Mouse (Mus musculus) lung, embryonic 15.5 days (tissue): Measurements from ENCODE around the gene Mtmr12. TPM values are rescaled to one million over a fixed set of nuclear protein-coding genes. Genes with fewer than 3 reads are reported as not detected.

ENCODE experiments used
- ATAC-seq: fragments of 200-750 bp; cut with Nextera tagmentation; 2 replicates; pipeline ENCODE4 v1.8.0; 2017; ENCODE audit warnings: moderate number of reproducible peaks, borderline replicate concordance; ENCODE audit not compliant: low FRiP score, low TSS enrichment; ENCODE audit errors: extremely low read depth
- H3K27ac ChIP-seq: fragments of 300-500 bp; sonication (generic); 2 replicates; pipeline ENCODE4 v1.5.1; 2015; ENCODE audit warnings: moderate library complexity, mild to moderate bottlenecking, inconsistent platforms
- H3K27me3 ChIP-seq: fragments of 300-500 bp; sonication (generic); 2 replicates; pipeline ENCODE4 v1.6.1; 2015; ENCODE audit warnings: inconsistent platforms
- H3K36me3 ChIP-seq: fragments of 300-500 bp; sonication (generic); 2 replicates; pipeline ENCODE4 v1.6.1; 2015; ENCODE audit warnings: inconsistent platforms
- H3K4me1 ChIP-seq: fragments of 300-500 bp; sonication (generic); 2 replicates; pipeline ENCODE4 v1.6.1; 2015; ENCODE audit warnings: inconsistent platforms
- H3K4me2 ChIP-seq: fragments of 300-500 bp; sonication (generic); 2 replicates; pipeline ENCODE4 v1.6.1; 2015; ENCODE audit warnings: inconsistent platforms, mild to moderate bottlenecking, moderate library complexity
- H3K4me3 ChIP-seq: fragments of 300-500 bp; sonication (generic); 2 replicates; pipeline ENCODE4 v1.5.1; 2015; ENCODE audit warnings: mild to moderate bottlenecking, inconsistent platforms
- H3K9ac ChIP-seq: fragments of 300-500 bp; sonication (generic); 2 replicates; pipeline ENCODE4 v1.6.1; 2015; ENCODE audit warnings: inconsistent platforms
- H3K9me3 ChIP-seq: fragments of 300-500 bp; sonication (generic); 2 replicates; pipeline ENCODE4 v1.6.1; 2016; ENCODE audit warnings: inconsistent platforms
- WGBS: fragments of 180-500 bp; shearing (Covaris S2); methylation state at CpG from one replicate; pipeline ENCODE4 v1.1.7; 2015; 5-methylcytosine and 5-hydroxymethylcytosine counted together
- polyA plus RNA-seq: library from polyadenylated mRNA; unstranded; fragments of >200 nt; fragmentation: Nextera tagmentation; extraction: Ambion mirVana; gene quantifications from 2 replicates; pipeline ENCODE4 v1.2.1, GENCODE M21; 2015

Mtmr12 gene
- polyA plus RNA-seq, 1 experiment from 2014 or later: 19.1 TPM

DNA sequence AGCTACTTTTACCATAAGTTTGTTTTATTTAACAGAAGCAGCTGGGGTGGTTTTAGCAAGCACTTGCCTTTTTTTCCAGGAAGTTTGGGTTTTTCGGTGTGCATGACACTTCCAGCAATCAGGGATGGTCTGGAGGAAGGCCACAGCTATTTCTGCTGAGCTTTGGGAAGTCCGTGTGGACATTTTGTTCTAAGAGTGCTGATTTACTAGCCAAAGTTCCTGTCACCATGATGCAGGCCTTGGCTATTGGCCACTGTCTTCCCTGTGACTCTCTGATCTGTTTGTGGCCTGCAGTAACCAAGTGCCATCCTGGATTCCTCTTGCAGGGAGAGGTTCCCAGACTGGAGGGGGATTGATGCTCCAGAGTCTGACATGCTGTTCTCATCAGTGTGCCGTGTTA, 39.0 kb downstream of the Mtmr12 start:
- Histone ChIP-seq H3K9me3 (no peaks in the 10 kb centered on the region), H3K36me3 (peaks cover 32% of the 10 kb centered on the region), H3K4me1 (no peaks in the 10 kb centered on the region), H3K4me3 (no peak overlapping the region), H3K27me3 (no peaks in the 10 kb centered on the region), H3K9ac (no peak overlapping the region), H3K27ac (no peak overlapping the region), H3K4me2 (no peak overlapping the region)
- 61% methylated on average over 3 of the region's 3 CpGs for WGBS
- ATAC-seq: no peak

DNA sequence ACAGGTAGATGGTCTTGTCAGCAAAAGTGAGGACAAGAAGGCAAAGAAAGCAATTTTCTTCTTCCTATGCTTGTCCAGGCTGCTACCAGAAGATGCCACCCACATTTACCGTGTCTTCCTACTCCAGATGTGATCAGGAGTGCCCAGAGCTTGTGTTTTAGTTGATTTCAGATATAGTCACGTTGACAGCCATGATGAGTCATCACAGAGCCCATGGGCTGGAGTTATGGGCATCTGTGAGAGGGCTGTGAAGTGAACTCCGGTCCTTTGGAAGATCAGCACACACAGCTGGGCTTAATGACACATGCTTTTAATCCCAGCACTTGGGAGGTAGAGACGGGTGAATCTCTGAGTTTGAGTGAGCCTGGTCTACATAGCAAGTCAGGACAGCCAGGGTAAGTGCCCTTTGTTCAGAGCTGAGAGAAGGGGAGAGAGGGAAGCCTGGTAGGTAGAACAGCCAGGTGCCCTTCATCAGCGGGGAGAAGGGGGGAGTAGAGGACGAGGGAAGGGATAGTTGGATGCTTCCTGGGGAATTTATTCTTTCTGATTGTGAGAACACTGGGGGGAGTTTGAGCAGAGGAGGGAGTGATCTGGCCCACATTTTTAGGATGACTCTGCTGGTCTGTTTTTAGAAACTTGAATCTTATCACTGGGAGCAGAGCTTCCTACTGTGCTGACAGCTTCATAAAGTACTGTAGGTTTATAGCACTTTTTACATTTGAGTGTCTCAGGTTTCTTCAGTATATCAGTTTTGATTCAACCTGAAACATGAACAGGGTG, 40.9 kb downstream of the Mtmr12 start:
- Histone ChIP-seq H3K36me3 (peaks cover 25% of the 10 kb centered on the region), H3K4me2 (no peak overlapping the region), H3K4me3 (no peak overlapping the region), H3K9ac (no peak overlapping the region), H3K27ac (no peak overlapping the region), H3K27me3 (no peaks in the 10 kb centered on the region), H3K9me3 (no peaks in the 10 kb centered on the region), H3K4me1 (no peaks in the 10 kb centered on the region)
- ATAC-seq: no peak; the same call in 1 of the 2 replicates
- WGBS: 74% methylated on average over 6 of the region's 6 CpGs

- Histone ChIP-seq H3K9me3 (no peaks in the 10 kb centered on the region), H3K27me3 (no peaks in the 10 kb centered on the region), H3K9ac (no peak overlapping the region), H3K4me3 (no peak overlapping the region), H3K4me1 (no peaks in the 10 kb centered on the region), H3K4me2 (no peak overlapping the region), H3K36me3 (peaks cover 32% of the 10 kb centered on the region), H3K27ac (no peak overlapping the region)
- no peak for ATAC-seq
- WGBS: 74% methylated on average over 11 of the region's 11 CpGs
These were observed 41.7 kb downstream of the Mtmr12 start for GRCm38 (mm10) chr15:12246360-12247158.

DNA sequence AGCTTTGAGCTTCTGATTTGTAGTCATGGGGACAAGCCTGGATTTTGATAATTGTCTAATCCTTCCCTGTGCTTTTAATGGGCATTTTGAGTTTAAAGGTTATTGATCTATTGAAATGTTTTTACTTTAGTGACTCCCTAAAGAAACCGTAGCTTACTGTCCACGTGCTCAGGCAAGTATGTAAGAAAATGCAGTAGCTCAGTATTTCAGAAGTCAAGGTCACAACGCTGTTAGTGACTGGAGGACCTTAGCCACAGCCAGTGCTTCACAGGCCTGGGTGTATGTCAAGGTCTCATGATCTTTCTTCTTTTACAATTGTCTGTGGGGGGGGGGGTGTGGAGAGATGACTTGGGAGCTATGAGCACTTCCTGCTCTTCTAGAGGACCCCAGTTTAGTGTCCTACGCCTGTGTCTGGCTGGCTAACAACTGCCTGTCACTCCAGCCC, 42.4 kb downstream of the Mtmr12 start:
- ATAC-seq: no peak
- H3K36me3 ChIP-seq: peaks cover 38% of the 10 kb centered on the region
- H3K9me3 ChIP-seq: no peaks in the 10 kb centered on the region
- WGBS: 77% methylated on average over 4 of the region's 4 CpGs
- H3K4me2 ChIP-seq: no peak overlapping the region
- no peak overlapping the region for H3K27ac ChIP-seq
- H3K9ac ChIP-seq: no peak overlapping the region
- no peaks in the 10 kb centered on the region for H3K27me3 ChIP-seq
- H3K4me3 ChIP-seq: no peak overlapping the region
- no peaks in the 10 kb centered on the region for H3K4me1 ChIP-seq

DNA sequence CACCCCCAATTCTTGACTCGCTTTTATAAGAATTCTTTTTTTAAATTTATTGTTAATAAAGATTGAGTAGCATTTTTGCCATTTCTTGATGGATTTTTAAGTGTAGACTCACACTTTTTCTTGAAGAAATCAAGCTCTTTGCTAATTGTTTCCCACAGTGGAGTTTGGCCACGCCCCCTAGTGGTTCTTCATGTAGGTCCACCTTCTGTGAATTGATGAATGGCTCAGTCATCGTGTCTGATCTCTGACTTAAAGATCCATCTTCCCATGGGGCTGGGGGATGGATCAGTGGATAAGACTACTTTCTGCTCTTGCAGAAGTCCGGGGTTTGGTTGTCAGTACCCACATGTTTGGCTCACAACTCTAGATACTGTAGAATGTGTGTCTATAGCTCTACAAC, 43.5 kb downstream of the Mtmr12 start:
- Histone ChIP-seq H3K9ac (no peak overlapping the region), H3K9me3 (no peaks in the 10 kb centered on the region), H3K36me3 (peaks cover 45% of the 10 kb centered on the region), H3K27ac (no peak overlapping the region), H3K27me3 (no peaks in the 10 kb centered on the region), H3K4me3 (no peak overlapping the region), H3K4me1 (no peaks in the 10 kb centered on the region), H3K4me2 (no peak overlapping the region)
- WGBS: 47% methylated on average over 4 of the region's 4 CpGs
- no peak for ATAC-seq

GRCm38 (mm10) chr15:12250350-12250749, 45.5 kb downstream of the Mtmr12 start:
- H3K27ac ChIP-seq: no peak overlapping the region
- H3K4me2 ChIP-seq: no peak overlapping the region
- H3K27me3 ChIP-seq: no peaks in the 10 kb centered on the region
- H3K9me3 ChIP-seq: no peaks in the 10 kb centered on the region
- H3K4me3 ChIP-seq: no peak overlapping the region
- no peaks in the 10 kb centered on the region for H3K4me1 ChIP-seq
- H3K9ac ChIP-seq: no peak overlapping the region
- ATAC-seq: no peak
- peaks cover 40% of the 10 kb centered on the region for H3K36me3 ChIP-seq
- 78% methylated on average over 5 of the region's 5 CpGs for WGBS

GRCm38 (mm10) chr15:12251416-12252140, 46.8 kb downstream of the Mtmr12 start:
- no peak overlapping the region for H3K9ac ChIP-seq
- no peak overlapping the region for H3K4me3 ChIP-seq
- ATAC-seq: no peak
- H3K4me1 ChIP-seq: no peaks in the 10 kb centered on the region
- H3K27ac ChIP-seq: no peak overlapping the region
- WGBS: 87% methylated on average over 15 of the region's 15 CpGs
- no peaks in the 10 kb centered on the region for H3K9me3 ChIP-seq
- no peak overlapping the region for H3K4me2 ChIP-seq
- H3K36me3 ChIP-seq: peaks cover 34% of the 10 kb centered on the region; the same call in 1 of the 2 replicates
- no peaks in the 10 kb centered on the region for H3K27me3 ChIP-seq

DNA sequence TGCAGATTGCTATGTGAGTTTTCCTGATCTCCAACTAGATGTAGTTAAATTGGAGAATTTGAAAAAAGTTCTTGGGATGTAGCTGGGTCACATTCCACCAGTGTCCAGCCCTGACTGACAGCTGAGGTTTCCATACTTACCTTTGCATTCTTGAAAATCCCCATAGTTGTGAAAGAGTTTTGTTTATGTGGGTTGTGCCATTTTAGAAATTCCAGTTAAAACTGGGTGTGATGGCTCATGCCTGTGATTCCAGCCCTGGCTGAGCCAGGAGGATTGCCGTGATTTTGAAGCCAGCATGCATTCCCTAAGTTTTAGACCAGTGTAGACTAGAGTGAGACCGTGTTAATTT, 47.3 kb downstream of the Mtmr12 start:
- Histone ChIP-seq H3K4me2 (no peak overlapping the region), H3K27ac (no peak overlapping the region), H3K4me3 (no peak overlapping the region), H3K9ac (no peak overlapping the region), H3K4me1 (no peaks in the 10 kb centered on the region), H3K36me3 (peaks cover 36% of the 10 kb centered on the region; the same call in 1 of the 2 replicates), H3K27me3 (no peaks in the 10 kb centered on the region), H3K9me3 (no peaks in the 10 kb centered on the region)
- ATAC-seq: no peak
- 84% methylated on average over 2 of the region's 2 CpGs for WGBS

DNA sequence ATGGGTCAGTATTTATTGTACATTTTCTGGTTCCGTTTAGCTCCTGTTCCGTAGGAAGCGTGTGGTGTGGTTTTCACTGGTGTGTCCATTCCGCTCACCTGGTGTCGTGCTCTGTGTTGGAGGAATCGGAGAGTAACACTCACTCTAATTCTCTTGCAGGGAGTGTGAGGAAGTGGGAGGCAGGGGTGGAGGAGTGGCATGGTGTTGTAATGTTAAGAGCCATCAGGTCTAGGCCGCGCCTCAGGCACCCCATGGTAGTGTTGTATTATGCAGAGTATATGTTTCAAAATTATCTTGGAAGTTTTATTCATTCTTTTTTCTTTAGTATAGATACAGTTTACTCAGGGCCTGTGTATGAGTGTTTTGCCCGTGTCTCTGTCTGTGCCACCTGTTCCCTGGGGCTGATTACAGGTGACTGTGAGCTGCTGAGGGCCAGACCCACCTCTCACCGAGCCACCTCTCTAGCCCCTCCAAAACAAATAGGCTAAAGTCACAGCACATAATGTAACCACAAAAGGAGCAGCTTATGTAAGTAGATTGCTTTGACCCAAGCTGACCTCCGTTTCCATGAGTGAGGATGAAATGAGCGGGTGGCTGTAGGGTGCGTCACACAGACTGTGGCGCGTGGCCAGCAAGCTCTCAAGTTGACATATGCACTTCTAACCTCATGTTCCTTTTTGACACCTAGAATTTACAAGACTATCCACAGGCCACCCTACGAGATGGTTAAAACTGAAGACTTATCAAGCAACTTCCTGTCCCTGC, 53.1 kb downstream of the Mtmr12 start:
- Histone ChIP-seq H3K4me3 (no peak overlapping the region), H3K9ac (no peak overlapping the region), H3K4me1 (no peaks in the 10 kb centered on the region), H3K9me3 (no peaks in the 10 kb centered on the region), H3K27me3 (no peaks in the 10 kb centered on the region), H3K4me2 (no peak overlapping the region), H3K27ac (no peak overlapping the region), H3K36me3 (peaks cover 58% of the 10 kb centered on the region)
- ATAC-seq: no peak
- WGBS: 83% methylated on average over 16 of the region's 16 CpGs

- H3K9me3 ChIP-seq: no peaks in the 10 kb centered on the region
- no peak overlapping the region for H3K4me3 ChIP-seq
- no peak for ATAC-seq
- no peak overlapping the region for H3K4me2 ChIP-seq
- H3K9ac ChIP-seq: no peak overlapping the region
- 78% methylated on average over 3 of the region's 3 CpGs for WGBS
- H3K27me3 ChIP-seq: no peaks in the 10 kb centered on the region
- H3K27ac ChIP-seq: no peak overlapping the region
- no peaks in the 10 kb centered on the region for H3K4me1 ChIP-seq
- H3K36me3 ChIP-seq: peaks cover 80% of the 10 kb centered on the region
These were observed 58.2 kb downstream of the Mtmr12 start for GRCm38 (mm10) chr15:12263056-12263455.

- 43% methylated on average over 8 of the region's 8 CpGs for WGBS
- Histone ChIP-seq H3K9ac (no peak overlapping the region), H3K27me3 (no peaks in the 10 kb centered on the region), H3K9me3 (no peaks in the 10 kb centered on the region), H3K4me1 (peaks cover 8% of the 10 kb centered on the region), H3K4me3 (no peak overlapping the region), H3K4me2 (no peak overlapping the region), H3K36me3 (peaks cover 78% of the 10 kb centered on the region), H3K27ac (peak overlapping the region; percentile 63; the same call in 1 of the 2 replicates)
- ATAC-seq: peak; percentile 46; the same call in 1 of the 2 replicates
These were observed 61.6 kb downstream of the Mtmr12 start for GRCm38 (mm10) chr15:12266460-12266859.
